Mouse (Mus musculus): ENCODE measurements around the gene Pomgnt1.

Gene Pomgnt1

GRCm38 (mm10) chr4:116173072-116173471 is 49.4 kb downstream of the Pomgnt1 start, which contains the start of the genes 1700042G07Rik and Gm49337:
Gene 1700042G07Rik (plus strand): TSS chr4:116173372.
Gene Gm49337 (plus strand): TSS chr4:116173384.
- no peak for DNase-seq (ENCODE audit: low spot score)

GRCm38 (mm10) chr4:116173752-116174151 is 50.1 kb downstream of the Pomgnt1 start:
- DNase-seq (ENCODE audit: low spot score), result no peak

GRCm38 (mm10) chr4:116174466-116175116 is 51.0 kb downstream of the Pomgnt1 start:
- DNase-seq (ENCODE audit: low spot score), result no peak

GRCm38 (mm10) chr4:116175136-116175535 is 51.5 kb downstream of the Pomgnt1 start:
- no peak for DNase-seq (ENCODE audit: low spot score)

GRCm38 (mm10) chr4:116175711-116176542 is 52.3 kb downstream of the Pomgnt1 start:
- no peak for DNase-seq (ENCODE audit: low spot score)

- peak; percentile 66 for DNase-seq (ENCODE audit: low spot score)
Measured at GRCm38 (mm10) chr4:116176543-116176988, 52.9 kb downstream of the Pomgnt1 start.

- DNase-seq (ENCODE audit: low spot score), result no peak
Measured at GRCm38 (mm10) chr4:116177140-116177539, 53.5 kb downstream of the Pomgnt1 start.

- DNase-seq (ENCODE audit: low spot score), result no peak
Measured at GRCm38 (mm10) chr4:116182079-116182478, 58.4 kb downstream of the Pomgnt1 start.

- no peak for DNase-seq (ENCODE audit: low spot score)
Measured at GRCm38 (mm10) chr4:116182745-116183144, 59.1 kb downstream of the Pomgnt1 start.

- no peak for DNase-seq (ENCODE audit: low spot score)
Measured at GRCm38 (mm10) chr4:116185083-116185482, 61.4 kb downstream of the Pomgnt1 start.

GRCm38 (mm10) chr4:116192286-116192835 is 68.7 kb downstream of the Pomgnt1 start:
- no peak for DNase-seq (ENCODE audit: low spot score)

GRCm38 (mm10) chr4:116193583-116194383 is 70.1 kb downstream of the Pomgnt1 start:
- DNase-seq (ENCODE audit: low spot score), result no peak

- no peak for DNase-seq (ENCODE audit: low spot score)
Measured at GRCm38 (mm10) chr4:116198422-116198821, 74.8 kb downstream of the Pomgnt1 start.

- DNase-seq (ENCODE audit: low spot score), result no peak
Measured at GRCm38 (mm10) chr4:116204422-116204821, 80.8 kb downstream of the Pomgnt1 start.

- DNase-seq (ENCODE audit: low spot score), result no peak
Measured at GRCm38 (mm10) chr4:116206531-116206930, 82.9 kb downstream of the Pomgnt1 start.

- DNase-seq (ENCODE audit: low spot score), result no peak
Measured at GRCm38 (mm10) chr4:116208891-116209290, 85.3 kb downstream of the Pomgnt1 start.

All from layer of hippocampus, adult 11-12 months (tissue).